Mouse (Mus musculus) left cerebral cortex, adult 2 months (tissue): ENCODE measurements around the gene Efhd2. TPM values are rescaled to one million over a fixed set of nuclear protein-coding genes. Genes with fewer than 3 reads are reported as not detected.
A peak's percentile ranks its signal among the peaks of the same experiment; 100 is the strongest.

Experiments used
- DNase-seq, 2 experiments: peaks; one replicate each; pipeline ENCODE4 v3.0.0; 2021 to 2022; ENCODE audit warnings: low spot score in 2 of 2, mixed read lengths in 1 of 2; ENCODE audit errors: extremely low spot score in 1 of 2
- H3K27ac ChIP-seq: fragments of 200-600 bp; 2 replicates; pipeline ENCODE4 v1.8.1; 2022
- H3K4me3 ChIP-seq: fragments of 200-600 bp; 2 replicates; pipeline ENCODE4 v1.8.1; 2022
- CTCF ChIP-seq: fragments of 200-600 bp; IDR thresholded peaks from 2 replicates; pipeline ENCODE4 v1.8.1; 2022; ENCODE audit warnings: antibody characterized with exemption, mild to moderate bottlenecking, moderate library complexity
- intact Hi-C: fragments of 180-260 bp; cut with DNase I; formaldehyde crosslinking; loops from one replicate; pipeline ENCODE4 v1.15.1; 2025
- total RNA-seq, 2 experiments: library from RNA; stranded (reverse); gene quantifications; 2 replicates each; pipeline ENCODE4 v1.2.3; 2021

The Efhd2 gene
- total RNA-seq, 2 experiments from 2014 or later, result 271 to 279 TPM

- no peak for DNase-seq
- TF ChIP-seq CTCF, result no peak; the same call in none of the 2 replicates
- Histone ChIP-seq H3K4me3 (peak overlapping the region; percentile 86), H3K27ac (peak overlapping the region; percentile 96)
- intact Hi-C loops, result loop anchor here (2.0 kb wide), 1 partner anchor 77 kb away; no protein-coding TSS in a partner anchor
Measured at GRCm38 (mm10) chr4:141875481-141876108, 875 bp upstream of the Efhd2 start.

GRCm38 (mm10) chr4:141874111-141874600 is 564 bp downstream of the Efhd2 start:
- intact Hi-C loops, result loop anchor here (2.0 to 5.0 kb wide), 2 partner anchors 79 to 337 kb away; partner anchors contain the start of gene Spen
- no peak for TF ChIP-seq CTCF
- H3K4me3 ChIP-seq, result peak overlapping the region; percentile 86
- H3K27ac ChIP-seq, result peak overlapping the region; percentile 96
- DNase-seq, result no peak

GRCm38 (mm10) chr4:141872977-141873376 is 1.7 kb downstream of the Efhd2 start:
- no peak for TF ChIP-seq CTCF
- intact Hi-C loops, result loop anchor here (5.0 kb wide), 1 partner anchor 336 kb away; the partner anchor contains the start of gene Spen
- H3K27ac ChIP-seq, result peak overlapping the region; percentile 86
- peak overlapping the region; percentile 86 for H3K4me3 ChIP-seq
- DNase-seq, result no peak

GRCm38 (mm10) chr4:141871909-141872308 is 2.8 kb downstream of the Efhd2 start:
- intact Hi-C loops, result loop anchor here (5.0 kb wide), 1 partner anchor 335 kb away; the partner anchor contains the start of gene Spen
- peak; percentile 36 to 62 for DNase-seq

GRCm38 (mm10) chr4:141871333-141871725 is 3.4 kb downstream of the Efhd2 start:
- peak overlapping the region; percentile 86 for H3K4me3 ChIP-seq
- H3K27ac ChIP-seq, result peak overlapping the region; percentile 86
- no peak for TF ChIP-seq CTCF
- DNase-seq, result peak in 1 of 2 experiments; percentile 9
- intact Hi-C loops, result loop anchor here (5.0 kb wide), 1 partner anchor 334 kb away; the partner anchor contains the start of gene Spen

More at GRCm38 (mm10) chr4:141871909-141872308, 2.8 kb downstream of the Efhd2 start:
- H3K4me3 ChIP-seq, result peak overlapping the region; percentile 86
- peak overlapping the region; percentile 86 for H3K27ac ChIP-seq
- no peak for TF ChIP-seq CTCF

- Histone ChIP-seq H3K27ac (peak overlapping the region; percentile 86), H3K4me3 (peak overlapping the region; percentile 86)
- intact Hi-C loops, result loop anchor here (5.0 kb wide), 1 partner anchor 333 kb away; the partner anchor contains the start of gene Spen
- DNase-seq, result peak in 1 of 2 experiments; percentile 14
- TF ChIP-seq CTCF, result no peak
Measured at GRCm38 (mm10) chr4:141870666-141871332, 3.9 kb downstream of the Efhd2 start.

GRCm38 (mm10) chr4:141869436-141870215 is 5.1 kb downstream of the Efhd2 start:
- peak in 1 of 2 experiments; percentile 29 for DNase-seq
- H3K4me3 ChIP-seq, result peak overlapping the region; percentile 86
- intact Hi-C loops, result loop anchor here (5.0 kb wide), 1 partner anchor 332 kb away; the partner anchor contains the start of gene Spen
- H3K27ac ChIP-seq, result peak overlapping the region; percentile 86
- no peak for TF ChIP-seq CTCF

GRCm38 (mm10) chr4:141868051-141868450 is 6.7 kb downstream of the Efhd2 start:
- Histone ChIP-seq H3K4me3 (0 out of 2 replicates have a peak overlapping the region, but pooled peaks have one; percentile 18), H3K27ac (peak overlapping the region; percentile 81)
- peak in 1 of 2 experiments; percentile 11 for DNase-seq
- no peak for TF ChIP-seq CTCF
- intact Hi-C loops, result no loop called here

GRCm38 (mm10) chr4:141867498-141867897 is 7.2 kb downstream of the Efhd2 start:
- DNase-seq, result peak in 1 of 2 experiments; percentile 61
- intact Hi-C loops, result no loop called here
- peak overlapping the region; percentile 81 for H3K27ac ChIP-seq
- TF ChIP-seq CTCF, result no peak
- H3K4me3 ChIP-seq, result peak overlapping the region; percentile 21; the same call in 1 of the 2 replicates

GRCm38 (mm10) chr4:141866933-141867490 is 7.7 kb downstream of the Efhd2 start:
- no peak for TF ChIP-seq CTCF
- H3K27ac ChIP-seq, result peak overlapping the region; percentile 81
- no peak for DNase-seq
- intact Hi-C loops, result no loop called here
- peak overlapping the region; percentile 21; the same call in 1 of the 2 replicates for H3K4me3 ChIP-seq

- intact Hi-C loops, result no loop called here
- no peak for DNase-seq
- no peak for TF ChIP-seq CTCF
- Histone ChIP-seq H3K27ac (peak overlapping the region; percentile 24), H3K4me3 (no peak overlapping the region)
Measured at GRCm38 (mm10) chr4:141865600-141865999, 9.1 kb downstream of the Efhd2 start.
